Mouse (Mus musculus) mature B cell (primary cell): ENCODE results near the gene Slc26a6.

Experiments
- in situ Hi-C: fragments of 300-500 bp; cut with MboI; formaldehyde crosslinking; loops from 2 replicates; pipeline ENCODE4 v1.14.3; 2019

The Slc26a6 gene

DNA sequence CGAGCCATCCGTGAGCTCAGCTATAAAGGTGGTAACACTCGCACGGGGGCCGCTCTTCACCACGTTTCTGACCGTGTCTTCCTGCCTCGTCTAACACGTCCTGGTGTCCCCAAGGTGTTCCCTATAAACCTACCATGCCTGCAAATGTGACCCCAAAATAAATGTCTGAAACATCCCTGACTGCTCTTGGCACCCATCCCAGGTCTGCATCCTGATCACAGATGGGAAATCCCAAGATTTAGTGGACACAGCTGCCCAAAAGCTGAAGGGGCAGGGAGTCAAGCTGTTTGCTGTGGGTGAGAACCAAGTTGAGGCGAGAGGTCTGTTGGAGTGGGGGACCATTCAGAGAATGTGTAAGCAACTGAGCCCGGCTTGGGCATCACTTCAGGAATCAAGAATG, 102.2 kb downstream of the Slc26a6 start:
- in situ Hi-C loops = no loop called here

DNA sequence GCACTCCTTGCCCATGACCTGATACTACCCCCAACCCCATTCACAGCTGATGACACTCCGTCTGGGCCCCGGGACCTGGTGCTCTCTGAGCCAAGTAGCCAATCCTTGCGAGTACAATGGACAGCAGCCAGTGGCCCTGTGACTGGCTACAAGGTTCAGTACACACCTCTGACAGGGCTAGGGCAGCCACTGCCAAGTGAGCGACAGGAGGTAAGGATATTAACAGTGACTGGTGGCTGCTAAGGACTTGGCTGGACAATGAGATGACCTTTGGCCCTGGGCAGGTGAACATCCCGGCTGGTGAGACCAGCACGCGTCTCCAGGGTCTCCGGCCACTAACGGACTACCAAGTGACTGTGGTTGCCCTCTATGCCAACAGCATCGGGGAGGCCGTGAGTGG, 102.8 kb downstream of the Slc26a6 start:
- in situ Hi-C loops = no loop called here
